Mouse (Mus musculus): Measurements from ENCODE around the gene Rhoq. TPM values are rescaled to one million over a fixed set of nuclear protein-coding genes. Genes with fewer than 3 reads are reported as not detected.

The Rhoq gene
- polyA plus RNA-seq, 1 experiment = 0.01 TPM

DNA sequence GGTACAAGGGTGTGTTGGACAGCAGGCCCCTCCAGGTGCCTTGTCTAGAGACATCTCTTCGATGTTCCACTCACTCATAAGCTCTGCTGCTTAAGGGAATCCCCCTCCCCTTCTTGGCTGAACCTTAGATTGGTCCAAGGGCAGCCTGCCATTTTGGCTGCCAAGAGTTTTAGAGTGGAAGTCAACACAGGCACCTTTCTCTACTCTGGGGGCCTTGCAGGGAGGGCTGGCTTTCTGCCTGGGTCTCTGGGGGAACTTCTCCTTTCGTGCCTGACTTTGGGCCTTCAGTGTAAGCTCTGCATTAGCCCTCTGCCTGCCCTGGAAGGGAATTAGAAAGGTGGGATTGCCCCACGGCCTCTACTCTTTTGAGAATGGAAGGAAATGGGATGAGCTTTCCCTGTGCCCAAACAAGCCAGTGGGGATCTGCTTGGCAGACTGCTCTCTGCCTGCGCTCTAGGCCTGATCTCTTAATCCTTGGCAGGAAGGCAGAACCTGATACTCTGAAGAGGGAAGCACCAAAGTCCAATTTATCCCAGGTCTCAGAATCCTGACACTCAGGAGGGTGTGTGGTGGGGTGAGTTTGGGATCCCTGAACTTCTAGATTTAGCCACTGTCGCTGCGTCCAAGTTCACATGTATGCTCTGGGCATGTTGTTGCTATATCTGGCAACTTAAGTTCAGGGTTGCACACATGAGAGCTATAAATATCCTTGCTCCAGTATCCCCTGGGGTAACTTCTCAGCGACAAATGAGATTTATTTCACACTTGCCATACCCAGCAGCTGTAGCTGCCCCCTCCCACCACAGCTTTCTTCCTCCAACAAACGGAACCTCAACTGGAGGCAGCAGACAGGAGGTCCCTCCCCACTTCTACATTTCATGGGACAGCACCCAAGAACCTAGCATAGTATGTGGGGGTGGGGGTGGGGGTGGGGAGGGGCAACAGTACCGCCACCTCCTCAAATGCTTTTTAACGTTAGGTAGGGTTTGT lies 4.9 kb downstream of the Rhoq start:
- TF ChIP-seq TAL1 (IDR thresholded peaks at IDR 0.05; ENCODE audit: low read length) (no peak), GATA1 (IDR thresholded peaks at IDR 0.05; ENCODE audit: low read length) (no peak)
- peaks cover 25% of the 10 kb centered on the region for H3K27me3 ChIP-seq (ENCODE audit: control insufficient read depth)
- no peak overlapping the region for H3K4me3 ChIP-seq (replicated peaks)
- peaks cover 3% of the 10 kb centered on the region for H3K4me1 ChIP-seq (ENCODE audit: control insufficient read depth)
- H3K9me3 ChIP-seq (ENCODE audit: control insufficient read depth, low read length) = no peaks in the 10 kb centered on the region
- no peaks in the 10 kb centered on the region; the same call in 1 of the 2 replicates for H3K36me3 ChIP-seq (ENCODE audit: control insufficient read depth)

GRCm38 (mm10) chr17:86968581-86968980 lies 5.7 kb downstream of the Rhoq start:
- no peak for TF ChIP-seq GATA1 (IDR thresholded peaks at IDR 0.05; ENCODE audit: low read length)
- H3K36me3 ChIP-seq (ENCODE audit: control insufficient read depth) = no peaks in the 10 kb centered on the region; the same call in 1 of the 2 replicates
- H3K4me1 ChIP-seq (ENCODE audit: control insufficient read depth) = peaks cover under 1% of the 10 kb centered on the region
- peaks cover 18% of the 10 kb centered on the region for H3K27me3 ChIP-seq (ENCODE audit: control insufficient read depth)
- no peaks in the 10 kb centered on the region for H3K9me3 ChIP-seq (ENCODE audit: control insufficient read depth, low read length)
- H3K4me3 ChIP-seq (replicated peaks) = no peak overlapping the region

- H3K4me3 ChIP-seq (replicated peaks) = no peak overlapping the region
- TF ChIP-seq GATA1 (IDR thresholded peaks at IDR 0.05; ENCODE audit: low read length) (no peak), TAL1 (IDR thresholded peaks at IDR 0.05; ENCODE audit: low read length) (no peak)
- H3K9me3 ChIP-seq (ENCODE audit: control insufficient read depth, low read length) = no peaks in the 10 kb centered on the region
- H3K4me1 ChIP-seq (ENCODE audit: control insufficient read depth) = no peaks in the 10 kb centered on the region
- H3K36me3 ChIP-seq (ENCODE audit: control insufficient read depth) = no peaks in the 10 kb centered on the region; the same call in 1 of the 2 replicates
- peaks cover 8% of the 10 kb centered on the region for H3K27me3 ChIP-seq (ENCODE audit: control insufficient read depth)
These were observed 6.7 kb downstream of the Rhoq start for GRCm38 (mm10) chr17:86969582-86969981.

DNA sequence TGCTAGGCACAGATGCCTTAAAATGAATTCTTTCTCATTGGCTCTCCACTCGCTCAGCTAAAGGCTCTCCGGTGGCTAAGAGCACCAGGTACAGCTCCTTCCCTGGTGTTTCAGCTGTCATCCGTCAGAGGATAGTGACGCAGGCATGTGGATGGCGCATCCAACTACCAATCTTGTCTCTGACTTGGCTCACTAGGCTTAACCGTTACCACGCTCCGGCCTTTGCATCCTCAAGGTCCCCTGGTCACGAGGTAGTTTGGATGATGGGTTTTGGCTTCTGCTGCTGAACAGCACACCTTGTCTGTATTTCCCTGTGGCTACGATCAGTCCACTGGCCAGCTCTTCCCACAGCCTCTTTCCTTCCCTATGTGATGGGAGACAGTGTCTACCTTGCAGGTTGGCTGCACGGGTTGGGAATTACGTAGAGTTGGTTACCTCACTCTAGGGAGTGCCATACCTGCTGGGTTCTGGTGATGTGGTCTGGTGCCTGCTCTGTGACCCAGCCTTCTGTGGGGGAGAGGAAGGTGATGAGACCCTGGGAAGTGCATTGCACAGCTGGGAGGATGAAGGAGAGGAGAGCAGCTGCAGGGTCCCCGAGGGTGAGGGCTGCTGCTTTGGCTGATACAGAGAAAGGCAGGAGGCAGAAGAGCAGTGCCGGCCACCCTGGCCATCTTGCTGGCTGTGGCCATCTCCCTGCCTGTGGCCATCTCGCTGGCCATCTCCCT lies 7.3 kb downstream of the Rhoq start:
- Histone ChIP-seq H3K4me3 (replicated peaks) (no peak overlapping the region), H3K27me3 (ENCODE audit: control insufficient read depth) (peaks cover 2% of the 10 kb centered on the region; the same call in 1 of the 2 replicates), H3K36me3 (ENCODE audit: control insufficient read depth) (no peaks in the 10 kb centered on the region; the same call in 1 of the 2 replicates), H3K9me3 (ENCODE audit: control insufficient read depth, low read length) (no peaks in the 10 kb centered on the region), H3K4me1 (ENCODE audit: control insufficient read depth) (no peaks in the 10 kb centered on the region)
- no peak for TF ChIP-seq GATA1 (IDR thresholded peaks at IDR 0.05; ENCODE audit: low read length)
- no peak for TF ChIP-seq TAL1 (IDR thresholded peaks at IDR 0.05; ENCODE audit: low read length)

GRCm38 (mm10) chr17:86971036-86971435 lies 8.2 kb downstream of the Rhoq start:
- no peaks in the 10 kb centered on the region for H3K9me3 ChIP-seq (ENCODE audit: control insufficient read depth, low read length)

DNA sequence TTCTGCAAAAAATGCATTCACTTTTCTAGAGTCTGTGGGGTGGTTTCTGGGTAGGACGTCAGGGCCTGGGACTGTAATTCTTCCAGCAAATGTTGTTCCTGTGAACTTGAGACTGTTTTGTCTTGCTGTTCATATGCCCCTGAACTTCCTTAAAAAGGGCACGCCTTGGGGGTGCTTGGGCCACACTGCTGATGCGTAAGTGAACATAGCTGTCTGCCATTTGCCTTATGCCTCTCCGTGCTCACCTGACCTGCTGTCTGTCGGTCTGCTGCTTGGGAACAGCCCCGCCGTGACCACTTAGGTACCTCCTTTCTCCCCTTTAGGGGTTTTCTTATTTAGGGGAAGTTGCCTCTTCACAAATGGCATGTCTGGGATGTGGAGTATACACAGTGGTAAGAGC lies 9.0 kb downstream of the Rhoq start:
- no peaks in the 10 kb centered on the region for H3K27me3 ChIP-seq (ENCODE audit: control insufficient read depth)
- H3K9me3 ChIP-seq (ENCODE audit: control insufficient read depth, low read length) = no peaks in the 10 kb centered on the region
- no peaks in the 10 kb centered on the region for H3K4me1 ChIP-seq (ENCODE audit: control insufficient read depth)
- TF ChIP-seq GATA1 (IDR thresholded peaks at IDR 0.05; ENCODE audit: low read length) (no peak), TAL1 (IDR thresholded peaks at IDR 0.05; ENCODE audit: low read length) (no peak)
- no peak overlapping the region for H3K4me3 ChIP-seq (replicated peaks)
- H3K36me3 ChIP-seq (ENCODE audit: control insufficient read depth) = no peaks in the 10 kb centered on the region; the same call in 1 of the 2 replicates

More at GRCm38 (mm10) chr17:86971036-86971435, 8.2 kb downstream of the Rhoq start:
- no peak for TF ChIP-seq GATA1 (IDR thresholded peaks at IDR 0.05; ENCODE audit: low read length)
- TF ChIP-seq TAL1 (IDR thresholded peaks at IDR 0.05; ENCODE audit: low read length) = no peak
- Histone ChIP-seq H3K27me3 (ENCODE audit: control insufficient read depth) (no peaks in the 10 kb centered on the region), H3K4me3 (replicated peaks) (no peak overlapping the region), H3K36me3 (ENCODE audit: control insufficient read depth) (no peaks in the 10 kb centered on the region; the same call in 1 of the 2 replicates), H3K4me1 (ENCODE audit: control insufficient read depth) (no peaks in the 10 kb centered on the region)

DNA sequence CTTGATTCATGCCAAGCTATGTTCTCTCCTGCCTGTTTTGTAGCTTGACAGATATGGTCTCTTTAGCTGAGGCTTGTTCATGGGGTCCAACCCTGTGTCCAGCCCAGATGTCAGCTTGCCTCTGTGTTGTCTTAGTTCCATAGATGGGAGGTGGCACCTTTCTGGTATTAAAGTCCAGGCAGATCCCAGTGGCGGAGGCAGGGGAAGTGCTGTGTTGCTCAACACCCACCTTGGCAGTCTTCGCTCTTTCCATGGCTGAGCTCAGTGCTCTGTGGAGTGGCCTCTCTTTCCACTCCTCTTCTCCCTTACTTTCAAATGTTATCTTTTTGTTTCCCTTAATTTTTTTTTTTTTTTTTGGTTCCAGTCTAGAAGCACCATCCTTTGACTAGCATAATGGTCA lies 10.2 kb downstream of the Rhoq start:
- TF ChIP-seq TAL1 (IDR thresholded peaks at IDR 0.05; ENCODE audit: low read length) (no peak), GATA1 (IDR thresholded peaks at IDR 0.05; ENCODE audit: low read length) (no peak)
- no peaks in the 10 kb centered on the region; the same call in 1 of the 2 replicates for H3K36me3 ChIP-seq (ENCODE audit: control insufficient read depth)
- H3K4me1 ChIP-seq (ENCODE audit: control insufficient read depth) = no peaks in the 10 kb centered on the region
- no peaks in the 10 kb centered on the region for H3K27me3 ChIP-seq (ENCODE audit: control insufficient read depth)
- no peak overlapping the region for H3K4me3 ChIP-seq (replicated peaks)
- H3K9me3 ChIP-seq (ENCODE audit: control insufficient read depth, low read length) = no peaks in the 10 kb centered on the region

GRCm38 (mm10) chr17:86976387-86976786 lies 13.5 kb downstream of the Rhoq start:
- H3K36me3 ChIP-seq (ENCODE audit: control insufficient read depth) = no peaks in the 10 kb centered on the region; the same call in 1 of the 2 replicates
- peaks cover 4% of the 10 kb centered on the region; the same call in 1 of the 2 replicates for H3K9me3 ChIP-seq (ENCODE audit: control insufficient read depth, low read length)
- TF ChIP-seq TAL1 (IDR thresholded peaks at IDR 0.05; ENCODE audit: low read length) (no peak), GATA1 (IDR thresholded peaks at IDR 0.05; ENCODE audit: low read length) (no peak)
- no peaks in the 10 kb centered on the region; the same call in 1 of the 2 replicates for H3K4me1 ChIP-seq (ENCODE audit: control insufficient read depth)
- H3K4me3 ChIP-seq (replicated peaks) = no peak overlapping the region
- no peaks in the 10 kb centered on the region for H3K27me3 ChIP-seq (ENCODE audit: control insufficient read depth)

Data from erythroblast, embryonic 14.5 days (primary cell).